Mouse (Mus musculus) midbrain, embryonic 13.5 days (tissue): ENCODE data around the gene Alk. TPM values are rescaled to one million over a fixed set of nuclear protein-coding genes. Genes with fewer than 3 reads are reported as not detected.

Source experiments
- ATAC-seq: fragments of 200-750 bp; cut with Nextera tagmentation; 2 replicates; pipeline ENCODE4 v1.8.0; 2017; ENCODE audit warnings: mild to moderate bottlenecking, moderate TSS enrichment, moderate library complexity
- H3K27ac ChIP-seq: fragments of 300-500 bp; sonication (generic); 2 replicates; pipeline ENCODE4 v1.5.1; 2015; ENCODE audit warnings: inconsistent platforms, mild to moderate bottlenecking, moderate library complexity
- H3K27me3 ChIP-seq: fragments of 300-500 bp; sonication (generic); 2 replicates; pipeline ENCODE4 v1.6.1; 2015; ENCODE audit warnings: mild to moderate bottlenecking, inconsistent platforms
- H3K36me3 ChIP-seq: fragments of 300-500 bp; sonication (generic); 2 replicates; pipeline ENCODE4 v1.6.1; 2015; ENCODE audit warnings: mild to moderate bottlenecking, inconsistent platforms
- H3K4me1 ChIP-seq: fragments of 300-500 bp; sonication (generic); replicated peaks from 2 replicates; pipeline ENCODE4 v1.6.1; 2015; ENCODE audit warnings: inconsistent platforms
- H3K4me2 ChIP-seq: fragments of 300-500 bp; sonication (generic); replicated peaks from 2 replicates; pipeline ENCODE4 v1.6.1; 2015; ENCODE audit warnings: moderate library complexity, mild to moderate bottlenecking, inconsistent platforms
- H3K4me3 ChIP-seq: fragments of 300-500 bp; sonication (generic); replicated peaks from 2 replicates; pipeline ENCODE4 v1.5.1; 2015; ENCODE audit warnings: mild to moderate bottlenecking, inconsistent platforms
- H3K9ac ChIP-seq: fragments of 300-500 bp; sonication (generic); replicated peaks from 2 replicates; pipeline ENCODE4 v1.6.1; 2015; ENCODE audit warnings: mild to moderate bottlenecking, inconsistent platforms
- H3K9me3 ChIP-seq: fragments of 300-500 bp; sonication (generic); 2 replicates; pipeline ENCODE4 v1.6.1; 2016; ENCODE audit warnings: mild to moderate bottlenecking, inconsistent platforms
- WGBS: fragments of 180-500 bp; shearing (Covaris S2); methylation state at CpG from one replicate; pipeline ENCODE4 v1.1.7; 2015; 5-methylcytosine and 5-hydroxymethylcytosine counted together
- polyA plus RNA-seq: library from polyadenylated mRNA; unstranded; fragments of >200 nt; fragmentation: Nextera tagmentation; extraction: Ambion mirVana; gene quantifications from 2 replicates; pipeline ENCODE4 v1.2.1, GENCODE M21; 2015

Alk gene
- polyA plus RNA-seq, 1 experiment from 2014 or later = 2.9 TPM

GRCm38 (mm10) chr17:71827627-71828026 is 776.8 kb downstream of the Alk start:
- Histone ChIP-seq H3K4me1 (no peaks in the 10 kb centered on the region), H3K36me3 (peaks cover 33% of the 10 kb centered on the region), H3K9me3 (no peaks in the 10 kb centered on the region), H3K4me3 (no peak overlapping the region), H3K4me2 (no peak overlapping the region), H3K27me3 (no peaks in the 10 kb centered on the region), H3K9ac (no peak overlapping the region), H3K27ac (no peak overlapping the region)
- ATAC-seq = no peak
- WGBS = 72% methylated on average over 8 of the region's 8 CpGs

GRCm38 (mm10) chr17:71826603-71827002 is 777.8 kb downstream of the Alk start:
- ATAC-seq = no peak
- Histone ChIP-seq H3K9me3 (no peaks in the 10 kb centered on the region), H3K4me3 (no peak overlapping the region), H3K27me3 (no peaks in the 10 kb centered on the region), H3K4me2 (no peak overlapping the region), H3K4me1 (no peaks in the 10 kb centered on the region), H3K27ac (no peak overlapping the region), H3K36me3 (peaks cover 35% of the 10 kb centered on the region), H3K9ac (no peak overlapping the region)
- WGBS = 92% methylated on average over 3 of the region's 3 CpGs

GRCm38 (mm10) chr17:71823622-71824306 is 780.7 kb downstream of the Alk start:
- Histone ChIP-seq H3K4me3 (no peak overlapping the region), H3K4me1 (no peaks in the 10 kb centered on the region), H3K36me3 (peaks cover 32% of the 10 kb centered on the region), H3K9me3 (no peaks in the 10 kb centered on the region), H3K9ac (no peak overlapping the region), H3K27me3 (no peaks in the 10 kb centered on the region), H3K4me2 (no peak overlapping the region), H3K27ac (no peak overlapping the region)
- no peak for ATAC-seq
- WGBS = 94% methylated on average over 8 of the region's 8 CpGs

Other genes starting within 250 kb of the Alk start
- gene Ypel5, start 231.8 kb upstream of the Alk start, polyA plus RNA-seq = 103 and 109 TPM in 2 replicates